Mouse (Mus musculus) frontal cortex, postnatal 25 days (tissue): Measurements from ENCODE around the gene R3hdm2.

Experiments used
- DNase-seq, 2 experiments: peaks; one replicate each; pipeline ENCODE4 v3.0.0; 2022; ENCODE audit warnings: low spot score in 2 of 2

Gene R3hdm2

DNA sequence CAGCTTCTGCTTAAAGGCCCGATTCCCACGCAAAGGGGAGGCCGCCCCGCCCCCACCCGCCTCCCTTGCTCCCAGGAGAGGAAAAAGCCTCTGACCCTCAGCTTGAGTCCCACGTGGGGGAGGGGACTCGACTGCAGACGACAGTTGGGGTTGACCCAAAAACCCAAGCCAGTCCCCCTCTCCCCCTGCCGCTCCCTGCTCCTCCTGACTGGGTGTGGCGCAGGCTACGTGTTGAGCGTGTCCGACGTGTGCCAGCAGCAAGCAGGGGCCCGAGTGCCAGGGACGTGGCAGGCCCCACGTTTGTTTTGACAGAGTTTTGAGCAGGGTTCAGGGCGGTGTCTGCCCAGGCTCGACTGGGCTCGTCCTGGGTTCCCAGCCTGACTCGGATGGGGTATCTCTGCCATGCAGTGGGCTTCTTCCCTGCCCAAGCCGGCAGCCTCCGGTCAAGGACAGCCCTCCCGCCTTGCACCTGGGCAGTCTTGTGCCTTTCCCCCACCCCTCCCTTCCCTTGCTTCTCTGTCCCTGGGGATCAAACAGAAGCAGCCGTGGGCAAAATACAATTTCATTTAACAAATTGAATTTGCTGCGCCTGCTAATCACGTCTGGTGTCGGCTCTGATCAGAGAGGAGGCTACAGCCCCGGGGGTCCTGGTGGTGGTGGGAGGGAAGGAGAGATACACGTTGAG, 136.6 kb downstream of the R3hdm2 start:
- no peak for DNase-seq

- DNase-seq: no peak
Measured at GRCm38 (mm10) chr10:127517941-127518340, 137.8 kb downstream of the R3hdm2 start.

- DNase-seq: no peak
Measured at GRCm38 (mm10) chr10:127519041-127519701, 139.0 kb downstream of the R3hdm2 start.

GRCm38 (mm10) chr10:127519903-127520713, 140.0 kb downstream of the R3hdm2 start:
- no peak for DNase-seq

- DNase-seq: no peak
Measured at GRCm38 (mm10) chr10:127520714-127521357, 140.7 kb downstream of the R3hdm2 start.

DNA sequence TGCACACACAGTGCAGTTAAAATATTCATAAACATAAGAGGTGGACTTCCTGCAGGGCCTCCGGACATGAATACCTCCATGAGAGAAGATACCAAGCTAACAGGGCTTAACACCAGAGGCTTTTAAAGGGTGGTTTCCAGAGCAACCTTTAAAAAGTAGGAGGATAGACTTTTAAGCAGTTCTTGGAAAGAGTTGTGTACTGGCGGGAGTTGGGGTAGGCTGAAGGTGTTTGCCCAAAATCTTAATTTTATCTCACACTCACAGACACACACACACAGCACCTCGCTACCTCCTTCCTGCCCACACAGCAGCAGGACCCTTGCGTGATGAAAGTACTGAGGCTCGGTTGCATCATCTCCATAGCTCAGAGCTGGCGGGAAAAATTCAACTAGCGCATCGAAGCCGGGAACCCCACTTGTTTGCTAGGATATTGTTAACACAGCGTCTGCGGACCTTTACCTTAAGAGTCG, 141.5 kb downstream of the R3hdm2 start:
- no peak for DNase-seq

GRCm38 (mm10) chr10:127522088-127522581, 142.0 kb downstream of the R3hdm2 start, which contains the start of gene Shmt2:
Gene Shmt2, minus strand, starts transcription at chr10:127522444.
- peak; percentile 70 to 77 for DNase-seq

- DNase-seq: no peak
Measured at GRCm38 (mm10) chr10:127524646-127525255, 144.6 kb downstream of the R3hdm2 start.

- no peak for DNase-seq
Measured at GRCm38 (mm10) chr10:127526048-127526447, 145.9 kb downstream of the R3hdm2 start.

- no peak for DNase-seq
Measured at GRCm38 (mm10) chr10:127526681-127527080, 146.6 kb downstream of the R3hdm2 start.

- no peak for DNase-seq
Measured at GRCm38 (mm10) chr10:127527481-127527880, 147.4 kb downstream of the R3hdm2 start.

DNA sequence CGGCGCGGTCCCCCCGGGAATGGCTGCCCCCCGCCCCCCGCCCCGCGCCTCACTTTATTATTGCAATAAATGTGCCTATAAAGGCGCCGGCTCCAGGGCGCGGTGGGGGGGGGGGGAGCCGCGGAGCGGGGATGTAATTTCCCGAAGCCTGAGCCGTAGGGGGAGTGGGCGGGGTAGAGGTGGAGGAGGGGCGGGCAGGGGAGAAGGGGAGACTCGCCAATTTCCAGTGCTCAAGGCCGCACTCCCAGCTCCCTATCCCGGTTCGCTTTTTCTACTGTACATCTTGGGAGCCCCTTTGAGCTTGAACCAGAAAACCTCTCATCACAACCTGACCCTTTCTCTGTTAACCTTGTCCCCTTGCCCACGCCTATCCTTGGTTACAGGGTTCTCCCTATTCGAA, 150.8 kb downstream of the R3hdm2 start:
- DNase-seq: no peak

GRCm38 (mm10) chr10:127531548-127531947, 151.4 kb downstream of the R3hdm2 start:
- DNase-seq: no peak

DNA sequence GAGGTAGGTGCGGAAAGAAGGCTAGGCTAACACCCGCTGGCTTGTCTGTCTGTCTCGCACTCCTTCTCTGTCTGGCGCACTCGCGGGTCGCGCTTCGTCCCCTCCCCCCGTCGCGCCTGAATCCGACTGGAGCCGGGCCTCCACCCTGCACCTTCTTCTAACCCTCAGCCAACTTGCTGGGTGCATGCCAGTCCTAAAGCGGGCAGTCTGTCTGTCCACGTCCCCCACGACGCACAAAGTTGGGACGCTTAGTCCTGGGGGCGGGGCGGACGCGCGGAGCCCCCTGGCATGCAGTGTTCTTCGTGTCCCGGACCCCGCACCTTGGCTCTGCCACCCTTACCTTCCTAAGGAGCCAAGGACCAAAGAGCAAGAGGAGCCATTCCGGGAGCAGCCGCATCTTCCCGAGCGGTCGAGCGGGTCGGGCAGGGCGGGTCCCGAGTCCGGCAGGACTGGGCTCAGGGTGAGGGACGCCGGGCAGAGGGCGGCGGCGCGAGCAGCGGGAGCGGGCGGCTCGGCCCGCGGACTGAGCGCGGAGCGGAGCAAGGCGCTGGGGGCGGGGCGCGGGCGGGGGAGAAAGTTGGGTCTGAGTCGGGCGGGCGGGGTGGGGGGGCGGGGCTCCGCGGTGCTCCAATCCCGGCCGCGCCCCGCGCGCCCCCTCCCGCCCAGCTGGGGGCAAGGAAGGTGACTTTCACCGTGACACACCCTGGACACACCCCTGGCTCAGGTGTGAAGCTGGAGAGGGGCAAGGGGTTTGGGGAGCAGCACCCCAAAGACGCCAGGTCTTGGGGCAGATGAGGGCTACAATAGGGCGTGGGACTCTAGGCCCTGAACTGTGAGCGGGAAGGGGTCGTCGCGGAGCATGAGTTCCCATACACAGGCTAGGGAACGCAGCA, 154.2 kb downstream of the R3hdm2 start, which contains the start of gene Nxph4:
Gene Nxph4, minus strand, starts transcription at position 524 of the 893 bp plus-strand sequence.
- no peak for DNase-seq

- DNase-seq: no peak
Measured at GRCm38 (mm10) chr10:127534929-127535384, 154.8 kb downstream of the R3hdm2 start.

DNA sequence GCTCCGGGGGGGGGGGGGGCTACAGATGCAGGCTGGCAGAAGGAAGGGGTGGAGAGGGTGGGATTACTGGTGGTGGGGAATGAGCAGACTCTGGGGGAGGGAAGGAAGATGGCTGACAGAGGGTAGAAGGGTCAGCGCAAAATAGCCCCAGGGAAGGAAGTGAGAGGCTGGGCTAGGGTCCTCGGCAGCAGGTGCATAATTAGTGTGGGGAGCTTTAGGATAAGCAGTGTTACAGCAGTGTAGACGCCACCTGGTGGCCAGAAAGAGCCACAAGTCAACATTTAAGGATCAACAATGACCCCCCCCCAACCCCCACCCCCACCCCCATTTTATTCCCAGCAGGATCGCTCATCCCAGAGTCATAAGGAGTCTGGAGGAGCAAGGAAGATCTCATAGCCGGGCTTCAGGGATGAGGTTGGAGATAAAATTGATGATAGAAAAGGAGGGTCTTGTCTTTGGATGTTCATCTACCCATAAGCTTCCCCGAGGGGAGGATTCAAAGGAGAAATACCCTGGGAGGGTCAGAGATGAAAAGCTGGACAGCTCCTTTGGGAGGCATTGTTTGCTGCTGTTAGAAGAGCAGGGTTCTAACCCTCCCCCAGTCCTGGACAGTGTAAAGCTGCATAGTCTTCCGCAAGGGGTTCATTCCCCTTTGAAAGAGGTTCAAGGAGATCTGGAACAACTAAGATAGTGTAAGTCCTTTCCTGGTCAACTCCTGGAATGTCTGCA, 156.6 kb downstream of the R3hdm2 start:
- peak in 1 of 2 experiments; percentile 45 for DNase-seq

DNA sequence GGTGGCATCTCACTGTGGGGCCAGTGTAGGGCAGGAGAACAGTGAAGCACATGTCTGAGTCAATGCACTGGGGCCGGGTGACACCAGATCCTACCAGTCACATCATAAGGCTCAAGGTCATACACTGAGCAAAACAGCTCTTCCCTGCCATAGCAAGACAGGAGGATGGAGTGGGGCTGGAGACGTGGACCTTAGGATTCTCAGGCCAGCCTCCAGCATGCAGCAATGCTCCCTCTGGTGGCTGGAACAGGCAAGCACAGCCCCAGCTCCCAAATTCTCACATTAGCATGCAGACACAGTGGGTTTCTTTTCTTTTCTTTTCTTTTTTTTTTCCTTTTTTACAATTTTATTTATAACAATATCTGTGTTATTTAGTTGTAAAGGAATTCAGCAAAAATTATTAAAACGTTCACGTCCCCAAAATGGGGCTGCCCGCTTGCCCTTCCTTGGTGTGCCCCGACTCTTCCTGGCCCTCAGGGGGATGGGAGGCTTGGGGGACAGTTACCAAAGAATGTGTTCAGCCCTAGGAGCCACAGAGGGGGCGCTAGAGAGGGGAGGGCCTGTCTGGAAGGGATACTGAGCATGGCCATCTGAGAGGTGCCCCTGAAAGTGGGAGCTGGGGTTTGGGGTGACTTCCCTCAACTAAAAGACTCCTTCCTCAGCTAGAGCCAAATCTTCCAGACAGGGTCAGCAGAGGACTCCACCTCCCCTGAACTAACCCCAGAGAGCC, 157.9 kb downstream of the R3hdm2 start:
- peak; percentile 73 to 76 for DNase-seq

DNA sequence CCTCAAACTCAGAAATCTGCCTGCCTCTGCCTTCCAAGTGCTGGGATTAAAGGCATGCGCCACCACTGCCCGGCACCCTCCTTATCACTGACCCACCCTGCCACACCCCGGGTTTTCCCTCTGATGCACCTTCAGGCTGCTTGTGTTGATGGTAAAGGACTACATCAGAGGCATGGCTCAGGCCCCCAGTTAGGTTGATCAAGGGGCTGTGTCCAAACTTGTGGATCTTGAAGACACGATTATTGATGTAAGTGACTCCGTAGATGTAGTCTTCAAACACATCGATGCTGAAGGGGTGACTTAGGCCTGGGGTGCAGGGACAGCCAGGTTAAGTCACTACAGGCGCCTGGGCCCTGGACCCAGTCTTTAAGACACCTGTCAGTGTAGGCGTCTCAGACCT, 161.4 kb downstream of the R3hdm2 start:
- DNase-seq: no peak

GRCm38 (mm10) chr10:127542084-127542483, 162.0 kb downstream of the R3hdm2 start:
- DNase-seq: no peak
